Mouse (Mus musculus) CD4-positive, CD25-positive, alpha-beta regulatory T cell (primary cell): ENCODE measurements around the gene Gm49345. TPM values are rescaled to one million over a fixed set of nuclear protein-coding genes. Genes with fewer than 3 reads are reported as not detected.

Source experiments
- polyA plus RNA-seq: library from polyadenylated mRNA; unstranded; fragments of 100-300 nt; shearing (Covaris generic); gene quantifications from one replicate; pipeline ENCODE4 v1.2.1, GENCODE M21; 2017

The Gm49345 gene
- 3.7 TPM for polyA plus RNA-seq

DNA sequence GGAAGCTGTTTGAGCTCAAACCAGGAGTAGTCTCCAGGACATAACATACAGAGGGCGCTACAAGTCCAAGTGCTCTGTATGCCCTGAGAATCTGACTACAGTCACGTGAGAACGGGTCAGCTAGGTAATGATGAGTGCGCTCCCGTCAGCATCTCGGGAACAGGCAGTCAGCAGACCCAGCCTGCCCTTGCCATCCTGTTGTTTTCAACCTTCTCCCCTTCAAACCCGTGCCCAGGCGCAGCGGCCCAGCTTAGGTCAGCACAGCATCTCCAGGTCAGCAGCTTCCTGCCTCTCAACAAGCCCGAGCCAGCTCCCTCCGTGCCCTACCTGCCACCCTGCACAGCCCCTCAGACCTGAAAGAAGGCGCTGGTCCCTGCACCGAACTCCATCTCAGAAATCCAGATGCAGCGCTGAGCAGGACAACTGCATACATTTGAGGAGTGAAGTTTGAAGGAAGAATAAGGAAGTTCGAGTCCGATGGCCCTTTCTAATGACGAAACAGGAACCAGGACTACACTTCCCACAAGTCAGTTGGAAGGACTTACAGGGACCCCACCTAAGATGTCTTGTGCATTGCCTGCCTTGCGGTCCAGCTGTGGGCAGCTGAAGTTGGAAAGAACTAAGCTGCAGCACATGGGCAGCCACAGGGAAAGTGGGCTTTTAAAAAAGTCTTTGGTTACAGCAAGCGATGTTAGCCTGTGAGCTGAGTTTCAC, at the start of gene Gm49345, which contains the start of gene Zfp729a:
Gene Gm49345, minus strand, starts transcription at position 476 of the 714 bp plus-strand sequence.
Gene Zfp729a, minus strand, starts transcription at position 498 of the 714 bp plus-strand sequence.

DNA sequence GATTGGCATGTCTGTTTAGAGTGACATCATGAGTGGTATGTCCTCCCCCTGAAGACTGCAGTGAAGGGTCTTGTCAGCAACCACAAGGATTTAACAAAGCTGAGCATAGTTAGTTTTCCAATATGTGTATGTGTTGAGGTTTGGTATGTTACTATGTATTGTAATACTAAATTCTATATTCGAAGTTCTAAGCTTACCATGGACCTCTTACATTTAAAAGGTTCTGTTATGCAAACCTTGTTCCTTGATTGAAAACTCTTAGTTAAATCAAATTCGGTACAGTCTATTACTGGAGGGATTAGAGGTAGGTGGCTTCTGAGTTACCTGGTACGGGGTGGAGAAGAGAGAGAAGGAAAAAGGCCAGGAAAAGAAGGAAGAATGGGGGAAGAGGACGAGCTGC, 49.4 kb upstream of the Gm49345 start, which contains the start of gene Zfp738:
Gene Zfp738, minus strand, starts transcription at position 101 of the 400 bp plus-strand sequence.

DNA sequence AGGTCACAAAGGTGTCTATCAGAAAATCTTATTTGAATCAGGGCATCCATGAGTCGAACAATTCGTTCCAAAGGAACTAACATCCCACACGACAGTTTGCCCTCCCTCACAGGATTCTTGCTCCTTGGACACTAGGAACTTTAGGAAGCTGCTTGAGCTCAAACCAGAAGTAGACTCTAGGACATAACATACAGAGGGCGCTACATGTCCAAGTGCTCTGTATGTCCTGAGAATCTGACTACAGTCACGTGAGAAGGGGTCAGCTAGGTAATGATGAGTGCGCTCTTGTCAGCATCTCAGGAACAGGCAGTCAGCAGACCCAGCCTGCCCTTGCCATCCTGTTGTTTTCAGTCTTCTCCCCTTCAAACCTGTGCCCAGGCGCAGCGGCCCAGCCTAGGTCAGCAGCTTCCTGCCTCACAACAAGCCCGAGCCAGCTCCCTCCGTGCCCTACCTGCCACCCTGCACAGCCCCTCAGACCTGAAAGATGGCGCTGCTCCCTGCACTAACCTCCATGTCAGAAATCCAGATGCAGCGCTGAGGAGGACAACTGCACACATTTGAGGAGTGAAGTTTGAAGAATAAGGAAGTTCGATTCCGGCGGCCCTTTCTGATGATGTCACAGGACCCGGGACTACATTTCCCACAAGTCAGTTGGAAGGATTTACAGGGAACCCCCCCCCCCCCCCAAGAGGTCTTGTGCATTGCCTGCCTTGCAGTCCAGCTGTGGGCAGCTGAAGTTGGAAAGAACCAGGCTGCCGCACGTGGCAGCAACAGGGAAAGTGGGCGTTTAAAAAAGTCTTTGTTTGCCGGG, 28.3 kb downstream of the Gm49345 start, which contains the start of gene Zfp729b:
Gene Zfp729b, minus strand, starts transcription at position 642 of the 811 bp plus-strand sequence.

DNA sequence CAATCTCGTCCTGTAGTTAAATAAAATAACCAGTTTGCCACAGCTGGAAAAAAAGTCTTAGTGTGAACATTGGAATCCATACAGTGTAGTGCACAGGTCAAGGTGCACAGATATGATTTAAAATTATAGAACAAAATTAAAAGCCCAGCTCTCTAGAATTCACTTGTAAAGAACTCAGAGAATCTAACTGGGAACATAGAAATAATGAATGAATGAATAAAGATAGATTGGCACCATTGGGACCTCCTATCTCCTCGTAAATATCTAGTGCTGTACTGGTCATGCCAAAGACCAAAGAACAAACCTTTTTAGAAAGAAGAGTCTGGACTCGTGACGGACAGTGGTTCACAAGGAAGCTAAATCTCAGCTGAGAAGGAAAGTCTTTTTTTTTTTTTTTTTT, 83.8 kb downstream of the Gm49345 start, which contains the start of gene Zfp748:
Gene Zfp748, minus strand, starts transcription at position 101 of the 400 bp plus-strand sequence.

Other genes starting within 250 kb of the Gm49345 start
- gene Zfp429, start 237.9 kb downstream of the Gm49345 start, polyA plus RNA-seq, result 21.4 TPM
- gene Zfp459, start 216.4 kb downstream of the Gm49345 start, polyA plus RNA-seq, result 4.0 TPM
- 15.4 TPM for gene Zfp874a, start 186.1 kb downstream of the Gm49345 start, polyA plus RNA-seq
- 11.5 TPM for gene Zfp874b, start 153.5 kb downstream of the Gm49345 start, polyA plus RNA-seq
- 15.2 TPM for gene Zfp58, start 137.2 kb downstream of the Gm49345 start, polyA plus RNA-seq
- not detected for gene Gm26965, start 111.6 kb downstream of the Gm49345 start, polyA plus RNA-seq
- 41.3 TPM for gene Zfp87, start 111.6 kb downstream of the Gm49345 start, polyA plus RNA-seq
- gene Zfp748, start 83.9 kb downstream of the Gm49345 start, polyA plus RNA-seq, result 18.8 TPM
- 7.9 TPM for gene Zfp729b, start 28.1 kb downstream of the Gm49345 start, polyA plus RNA-seq
- 9.0 TPM for gene Zfp729a, start within 50 bp of the Gm49345 start, polyA plus RNA-seq
- 20.4 TPM for gene Zfp738, start 49.3 kb upstream of the Gm49345 start, polyA plus RNA-seq
- 9.5 TPM for gene Zfp65, start 91.4 kb upstream of the Gm49345 start, polyA plus RNA-seq
- 8.9 TPM for gene Zfp85, start 117.5 kb upstream of the Gm49345 start, polyA plus RNA-seq
- gene Zfp493, start 141.9 kb upstream of the Gm49345 start, polyA plus RNA-seq, result 1.8 TPM
- gene Zfp273, start 176.0 kb upstream of the Gm49345 start, polyA plus RNA-seq, result 5.3 TPM
- not detected for gene Gm10037, start 193.3 kb upstream of the Gm49345 start, polyA plus RNA-seq
- not detected for gene BC048507, start 225.6 kb upstream of the Gm49345 start, polyA plus RNA-seq